Mouse (Mus musculus): Measurements from ENCODE around the gene Samm50.

DNA sequence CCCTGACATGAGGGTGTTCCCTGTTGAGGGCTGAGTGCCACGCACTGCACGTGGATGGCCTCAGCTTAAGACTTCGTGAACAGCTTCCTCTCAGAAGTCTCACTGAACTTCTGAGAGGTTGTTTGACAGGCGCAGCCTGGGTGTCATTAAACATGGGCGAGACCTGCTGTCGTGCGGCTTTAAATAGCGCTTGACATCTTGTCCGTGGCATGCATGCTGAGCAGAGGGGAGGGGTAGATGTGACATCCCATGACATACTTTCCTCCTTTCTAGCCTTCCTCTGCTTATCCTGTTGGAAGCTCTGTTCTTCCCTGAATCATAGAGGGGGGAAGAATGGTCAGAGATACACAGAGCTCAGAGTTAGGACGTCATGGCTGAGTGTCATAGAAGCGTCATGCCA lies 61.7 kb downstream of the Samm50 start:
- TF ChIP-seq POLR2A (IDR thresholded peaks at IDR 0.05; ENCODE audit: insufficient read depth, low read depth, low read length) (no peak), CTCF (IDR thresholded peaks at IDR 0.05; ENCODE audit: insufficient read depth, low read depth, low read length) (no peak)
